Mouse (Mus musculus): ENCODE results near the gene Ldhc.
A peak's percentile ranks its signal among the peaks of the same experiment; 100 is the strongest.
"Not testable (repeated sequence)": the region's sequence is repeated elsewhere in the genome, so short reads cannot be mapped to it uniquely, and the experiment has no call there.

The Ldhc gene

DNA sequence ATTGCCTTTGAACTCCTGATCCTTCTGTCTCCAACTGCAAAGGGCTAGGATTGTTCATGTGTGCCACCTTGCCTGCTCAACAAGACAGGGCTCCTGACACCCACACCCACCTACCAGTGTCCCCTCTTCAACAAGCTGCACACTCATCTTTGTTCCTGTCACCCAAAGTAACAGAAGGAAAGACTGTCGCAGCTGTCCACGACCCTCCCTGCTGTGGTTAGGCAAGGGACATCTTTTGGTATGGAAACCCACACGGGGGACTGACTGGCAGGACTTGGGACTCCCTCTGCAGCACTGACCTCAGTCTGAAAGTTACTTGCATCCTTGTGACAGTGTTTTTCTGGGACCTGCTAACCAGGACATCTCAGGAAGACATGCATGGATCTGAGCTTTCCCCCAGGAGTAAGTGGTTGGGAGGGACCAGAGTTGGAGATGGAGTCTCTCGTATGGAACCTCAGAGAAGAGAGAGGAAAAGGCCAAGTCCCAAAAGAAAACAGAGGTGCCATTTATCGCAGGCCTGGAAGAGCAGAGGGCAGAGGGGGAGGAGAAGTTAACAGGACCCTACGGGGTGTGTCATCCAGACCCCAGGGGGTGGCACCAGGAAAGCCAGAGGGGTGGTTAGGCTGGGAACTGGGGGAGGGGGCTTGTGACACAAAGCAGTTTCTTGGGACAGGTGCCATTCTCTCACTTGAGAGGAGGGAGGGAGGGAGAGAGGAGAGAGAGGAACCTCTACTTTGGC, 20.0 kb upstream of the Ldhc start, which contains the start of gene Ldha:
Ldha (plus strand) TSS at position 689 of the 739 bp plus-strand sequence.
- DNase-seq (ENCODE audit: extremely low spot score, low read depth, low spot score) = no peak

DNA sequence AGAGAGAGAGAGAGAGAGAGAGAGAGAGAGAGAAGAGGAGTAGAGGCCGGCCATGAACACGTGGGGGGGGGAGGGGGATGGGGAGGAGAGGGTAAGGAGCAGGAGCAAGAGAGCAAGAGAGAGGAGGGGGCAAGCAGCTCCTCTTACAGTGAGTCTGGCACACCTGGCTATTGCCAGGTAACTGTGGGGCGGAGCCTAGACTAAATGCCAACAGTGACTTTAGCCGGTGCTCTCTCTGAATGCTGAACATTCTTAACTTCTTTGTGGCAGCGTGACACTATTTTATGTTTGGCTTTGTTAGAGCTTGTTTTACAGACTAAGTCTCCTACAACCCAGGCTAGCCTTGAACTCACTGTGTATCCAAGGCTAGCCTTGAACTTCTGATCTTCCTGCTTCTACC, 18.7 kb upstream of the Ldhc start:
- no peak for DNase-seq (ENCODE audit: extremely low spot score, low read depth, low spot score)

DNA sequence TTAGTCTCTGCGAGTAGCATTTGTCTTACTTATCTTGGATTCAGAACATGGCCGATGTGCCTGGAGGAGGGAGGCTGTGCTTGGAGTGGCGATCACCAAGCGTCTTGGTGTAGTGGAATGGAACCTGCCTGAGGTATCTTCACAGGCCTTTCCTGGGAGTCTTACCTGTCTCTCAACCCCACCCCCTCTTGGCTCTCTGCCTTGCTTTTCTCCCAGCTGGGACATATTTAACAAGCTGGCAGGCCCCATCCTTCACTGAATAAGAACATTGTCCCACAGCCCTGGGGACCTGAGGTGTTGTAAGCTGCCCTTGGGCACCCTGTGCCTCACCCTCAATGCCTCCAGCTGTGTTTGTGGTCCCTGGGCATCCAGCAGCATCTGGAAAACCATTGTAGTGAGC, 17.4 kb upstream of the Ldhc start:
- DNase-seq (ENCODE audit: extremely low spot score, low read depth, low spot score) = no peak

DNA sequence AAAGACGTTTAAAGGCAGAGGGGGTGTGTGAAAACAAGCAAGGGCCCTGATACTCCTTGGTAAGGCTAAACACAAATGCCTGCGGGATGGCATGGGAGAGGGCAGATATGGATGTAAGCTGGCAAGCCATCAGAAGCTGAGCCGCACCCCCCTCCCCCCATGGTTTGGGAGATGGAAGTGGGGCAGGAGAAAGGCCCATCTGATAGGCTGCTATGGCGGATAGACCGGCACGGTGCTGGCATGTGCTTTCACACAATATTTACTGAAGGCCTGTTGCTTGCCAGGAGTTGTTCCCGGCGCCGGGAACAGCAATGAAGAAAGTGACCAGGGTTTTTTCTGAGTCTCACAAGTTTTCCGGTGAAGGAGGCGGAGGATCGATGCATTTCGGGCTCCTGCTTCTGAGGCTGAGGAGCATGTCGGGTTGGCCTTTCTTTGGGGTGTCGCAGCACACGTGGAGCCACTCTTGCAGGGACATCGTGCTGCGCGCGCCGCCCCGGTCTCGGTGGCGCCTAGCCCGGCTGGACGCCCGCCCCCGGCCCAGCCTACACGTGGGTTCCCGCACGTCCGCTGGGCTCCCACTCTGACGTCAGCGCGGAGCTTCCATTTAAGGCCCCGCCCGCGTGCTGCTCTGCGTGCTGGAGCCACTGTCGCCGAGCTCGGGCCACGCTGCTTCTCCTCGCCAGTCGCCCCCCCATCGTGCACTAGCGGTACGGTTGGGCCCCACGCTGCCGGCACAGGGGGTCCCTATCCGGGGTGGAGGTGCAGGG, 15.6 kb upstream of the Ldhc start:
- peak; percentile 52 for DNase-seq (ENCODE audit: extremely low spot score, low read depth, low spot score)

DNA sequence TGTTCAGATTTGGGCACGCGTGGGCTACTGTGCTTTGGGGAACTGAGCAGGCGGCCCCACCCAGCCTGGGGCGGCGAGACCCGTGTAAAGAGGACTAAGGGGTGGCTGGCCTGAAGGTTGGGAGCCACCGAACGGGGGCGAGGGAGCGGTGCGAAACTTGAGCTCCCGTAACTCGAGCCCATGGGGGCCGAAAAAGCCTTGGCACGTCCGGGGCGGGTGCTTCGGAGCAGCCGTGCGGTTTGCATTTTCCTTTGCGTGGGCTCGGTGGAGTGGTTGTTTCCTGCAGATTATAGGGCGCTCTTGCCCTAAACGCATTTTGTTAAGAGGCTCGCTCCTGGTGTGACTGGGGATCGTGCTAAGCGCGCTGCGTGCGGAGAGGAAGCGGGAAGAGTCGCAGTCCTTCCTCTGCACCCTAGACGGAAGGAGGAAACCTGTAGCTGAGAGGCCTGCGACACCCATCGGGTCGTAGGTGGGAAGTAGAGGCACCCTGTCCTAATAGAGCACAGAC, 15.0 kb upstream of the Ldhc start:
- DNase-seq (ENCODE audit: extremely low spot score, low read depth, low spot score) = no peak

DNA sequence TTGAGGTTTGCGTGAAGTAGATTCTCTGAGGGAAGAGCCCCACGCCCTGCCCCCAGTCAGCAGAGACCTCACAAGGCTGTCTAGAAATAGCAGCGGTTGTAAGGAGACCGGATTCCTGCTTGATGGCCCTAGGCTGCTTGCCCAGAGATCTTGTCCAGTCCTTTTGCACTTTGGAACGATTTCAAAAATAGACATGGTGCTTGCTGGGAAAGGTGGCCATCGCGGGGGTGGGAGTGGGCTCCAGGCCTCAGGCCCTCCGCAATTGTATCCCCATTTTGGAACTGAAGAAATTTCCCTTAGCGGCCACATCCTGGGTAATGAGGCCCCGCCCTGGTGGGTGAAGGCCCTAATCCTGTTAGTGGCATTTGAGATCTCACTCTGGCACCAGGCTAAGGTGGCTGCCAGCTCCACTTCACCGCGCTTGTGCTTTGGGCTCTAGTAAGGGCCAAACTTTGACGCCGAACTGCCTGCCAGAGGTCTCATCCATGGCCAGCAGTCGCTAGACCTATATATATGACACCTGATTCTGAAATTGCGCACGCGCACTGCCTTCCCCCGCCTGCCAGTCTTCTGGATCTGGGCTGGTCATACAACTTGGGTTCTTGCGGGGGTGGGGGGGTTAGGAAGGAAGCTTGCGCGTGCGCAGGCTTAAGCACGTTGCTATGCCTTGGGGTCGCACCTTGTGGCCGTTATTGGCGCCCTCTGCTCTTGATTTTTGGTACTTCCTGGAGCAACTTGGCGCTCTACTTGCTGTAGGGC, 14.3 kb upstream of the Ldhc start:
- peak; percentile 56 for DNase-seq (ENCODE audit: extremely low spot score, low read depth, low spot score)

DNA sequence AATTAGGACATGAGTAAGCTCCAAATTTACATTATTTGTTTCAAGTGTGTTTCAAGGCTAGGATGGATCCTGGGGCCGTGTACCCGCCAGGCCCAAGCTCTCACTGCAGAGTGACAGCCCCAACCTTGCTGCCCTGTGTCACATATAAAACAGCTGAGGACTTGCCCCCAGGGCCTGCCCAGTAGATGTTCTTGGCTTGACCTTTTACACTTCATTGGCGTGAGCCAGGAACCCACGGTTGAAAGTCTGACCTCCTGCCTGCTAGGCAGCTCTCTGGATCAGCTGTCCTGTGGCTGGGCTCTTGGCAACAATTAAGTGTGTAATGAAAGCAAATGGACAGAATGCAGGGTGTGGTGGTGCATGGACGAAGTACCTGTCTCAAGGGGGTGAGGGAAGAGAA, 11.7 kb upstream of the Ldhc start:
- no peak for DNase-seq (ENCODE audit: extremely low spot score, low read depth, low spot score)

DNA sequence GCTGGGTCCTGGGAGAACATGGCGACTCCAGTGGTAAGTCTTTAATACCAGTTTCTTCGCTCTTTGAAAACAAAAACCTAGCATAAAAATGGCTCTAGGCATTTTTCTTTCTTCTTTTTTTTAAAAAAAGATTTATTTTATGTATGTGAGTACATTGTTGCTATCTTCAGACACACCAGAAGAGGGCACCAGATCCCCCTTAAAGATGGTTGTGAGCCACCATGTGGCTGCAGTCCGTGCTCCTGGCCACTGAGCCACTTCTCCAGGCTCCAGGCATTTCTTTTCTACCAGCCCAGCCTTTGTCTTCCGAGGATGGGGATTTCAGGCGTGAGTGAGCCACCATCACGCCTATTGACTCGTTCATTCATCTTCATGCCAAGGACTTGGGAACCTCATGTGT, 10.0 kb upstream of the Ldhc start:
- no peak for DNase-seq (ENCODE audit: extremely low spot score, low read depth, low spot score)

DNA sequence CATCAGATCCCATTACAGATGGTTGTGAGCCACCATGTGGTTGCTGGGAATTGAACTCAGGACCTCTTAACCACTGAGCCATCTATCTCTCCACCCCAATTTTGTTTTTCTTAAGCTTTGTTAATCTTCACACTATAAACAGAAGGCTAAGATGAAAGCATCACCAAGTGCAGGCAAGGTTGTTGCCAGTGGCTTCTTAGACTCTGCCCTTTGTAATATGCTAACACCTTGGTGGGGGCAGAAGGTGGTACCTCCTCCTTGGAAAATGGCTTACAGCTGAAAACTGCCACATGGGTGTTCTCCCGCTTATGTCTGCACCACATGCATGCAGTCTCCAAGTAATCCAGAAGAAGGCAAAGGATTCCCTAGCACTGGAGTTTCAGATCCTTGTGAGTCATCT, 8.3 kb upstream of the Ldhc start:
- DNase-seq (ENCODE audit: extremely low spot score, low read depth, low spot score) = no peak

DNA sequence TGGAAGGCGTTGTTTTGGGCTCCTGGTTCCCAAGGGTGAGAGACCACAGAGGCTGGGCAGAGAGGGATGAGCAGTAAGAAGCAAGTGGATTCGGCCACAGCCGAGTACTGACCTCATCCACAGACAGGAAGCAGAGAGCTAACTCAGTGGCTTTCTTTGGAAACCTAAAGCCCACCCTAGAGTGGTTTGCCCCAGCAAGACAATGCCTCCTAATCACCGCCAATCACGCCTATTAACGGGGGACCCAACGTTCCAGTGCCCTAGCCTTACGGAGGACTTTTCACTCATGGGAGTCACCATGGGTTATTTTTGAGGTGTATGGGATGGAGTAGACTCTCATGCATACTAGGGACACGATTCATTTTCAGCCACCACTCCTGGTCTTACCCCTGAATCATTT, 7.6 kb upstream of the Ldhc start:
- DNase-seq (ENCODE audit: extremely low spot score, low read depth, low spot score) = no peak

DNA sequence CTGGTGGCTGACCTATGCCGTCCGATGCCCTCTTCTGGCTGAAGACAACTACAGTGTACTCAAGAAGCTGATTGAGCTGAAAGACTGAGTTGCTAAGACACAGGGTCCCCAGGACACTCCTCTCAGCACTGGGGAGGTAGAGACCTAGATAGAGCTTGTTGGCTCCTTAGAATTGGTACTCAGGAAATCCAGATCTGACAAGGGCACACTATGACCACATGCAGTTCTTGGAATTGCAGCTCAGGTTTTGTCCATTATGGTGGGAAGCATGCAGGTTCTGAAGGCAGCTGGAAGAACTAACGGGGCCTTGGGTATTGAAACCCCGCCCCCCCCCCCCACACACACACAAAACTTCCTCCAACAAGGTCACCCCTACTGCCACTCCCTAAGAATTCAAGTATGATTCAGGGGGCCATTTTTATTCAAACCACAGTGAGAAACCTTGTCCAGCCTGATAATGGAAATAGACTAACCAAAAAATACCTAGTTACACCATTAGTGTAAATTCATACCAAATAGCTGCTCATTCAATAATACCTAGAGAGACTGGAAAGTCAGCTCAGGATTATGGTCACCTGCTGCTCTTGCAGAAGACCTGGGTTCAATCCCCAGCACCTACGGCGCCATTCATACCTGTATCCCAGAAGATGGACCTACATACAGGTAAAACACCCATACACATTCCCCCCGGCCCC, 5.0 kb upstream of the Ldhc start:
- no peak for DNase-seq (ENCODE audit: extremely low spot score, low read depth, low spot score)

DNA sequence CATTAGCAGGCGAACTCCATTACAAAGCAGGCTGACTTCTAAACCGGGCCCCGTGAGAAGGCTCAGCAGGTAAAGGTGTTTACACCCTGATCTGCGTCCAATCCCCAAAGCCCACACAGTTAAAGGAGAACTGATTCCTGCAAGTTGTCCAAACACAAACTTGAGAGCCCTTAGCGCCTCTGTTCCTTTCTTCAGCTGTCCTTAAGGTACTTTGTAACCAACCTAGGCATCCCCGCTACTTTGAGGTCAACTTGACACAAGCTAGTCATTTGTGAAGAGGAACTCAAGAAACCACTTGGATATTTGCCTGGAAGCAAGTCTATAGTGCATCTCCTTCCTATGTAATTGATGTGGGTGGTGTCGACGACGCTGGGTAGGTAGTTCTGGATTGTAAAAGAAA, 3.6 kb upstream of the Ldhc start:
- DNase-seq (ENCODE audit: extremely low spot score, low read depth, low spot score) = no peak

DNA sequence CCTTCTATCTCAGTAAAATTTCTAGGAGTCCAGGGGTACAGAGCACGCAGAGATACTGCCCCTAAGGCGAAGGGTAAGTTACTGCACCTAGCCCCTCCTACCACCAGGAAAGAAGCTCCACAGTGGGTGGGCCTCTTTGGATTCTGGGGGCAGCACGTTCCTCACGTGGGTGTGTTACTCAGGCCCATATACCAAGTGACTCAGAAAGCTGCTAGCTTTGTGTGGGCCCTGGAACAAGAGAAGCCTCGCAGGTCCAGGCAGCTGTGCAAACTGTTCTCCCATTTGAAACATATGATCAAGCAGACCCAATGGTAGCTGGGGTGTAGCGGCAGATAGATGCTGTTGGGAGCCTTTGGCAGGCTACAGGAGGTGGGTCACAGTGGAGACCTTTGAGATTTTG, 2.0 kb upstream of the Ldhc start:
- DNase-seq (ENCODE audit: extremely low spot score, low read depth, low spot score) = no peak

DNA sequence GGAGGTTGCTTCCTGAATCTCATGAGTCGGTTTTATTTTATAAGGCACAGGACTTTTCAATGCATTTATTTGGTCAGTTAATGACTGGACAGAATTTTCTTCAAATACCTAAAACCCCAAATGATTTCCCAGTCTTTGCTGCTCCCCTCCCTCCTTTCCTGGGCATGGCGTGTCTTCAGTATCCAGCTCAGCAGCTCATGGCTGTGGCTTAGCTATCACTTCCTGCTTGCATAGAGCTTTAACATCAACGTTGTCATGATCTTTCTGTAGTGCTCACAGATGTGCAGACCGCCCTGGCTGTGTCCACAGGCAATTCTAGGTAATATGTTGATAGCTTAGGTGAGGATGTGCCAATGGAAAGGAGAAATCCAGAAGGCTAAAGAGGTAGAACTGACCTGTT, 11.0 kb downstream of the Ldhc start:
- no peak for DNase-seq (ENCODE audit: extremely low spot score, low read depth, low spot score)

DNA sequence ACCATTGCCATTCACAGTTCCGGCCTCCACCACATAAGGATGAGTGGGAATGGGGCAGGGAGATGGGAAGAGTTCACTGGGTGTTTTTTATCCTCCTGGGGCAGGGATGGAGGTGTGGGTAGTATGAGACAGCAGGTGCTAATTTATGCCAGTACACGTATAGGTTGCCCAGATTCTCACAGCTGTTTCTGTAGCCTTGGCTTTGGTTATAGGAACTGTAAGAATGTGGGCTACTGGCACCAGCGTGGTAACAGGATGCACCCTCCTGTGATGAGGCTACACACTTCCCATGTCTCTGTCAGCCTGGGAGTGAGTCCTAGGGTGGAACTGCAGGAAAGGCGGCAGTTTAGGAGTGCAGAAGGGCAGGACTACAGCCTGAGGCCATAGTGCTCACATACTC, 15.8 kb downstream of the Ldhc start:
- no peak for DNase-seq (ENCODE audit: extremely low spot score, low read depth, low spot score)

DNA sequence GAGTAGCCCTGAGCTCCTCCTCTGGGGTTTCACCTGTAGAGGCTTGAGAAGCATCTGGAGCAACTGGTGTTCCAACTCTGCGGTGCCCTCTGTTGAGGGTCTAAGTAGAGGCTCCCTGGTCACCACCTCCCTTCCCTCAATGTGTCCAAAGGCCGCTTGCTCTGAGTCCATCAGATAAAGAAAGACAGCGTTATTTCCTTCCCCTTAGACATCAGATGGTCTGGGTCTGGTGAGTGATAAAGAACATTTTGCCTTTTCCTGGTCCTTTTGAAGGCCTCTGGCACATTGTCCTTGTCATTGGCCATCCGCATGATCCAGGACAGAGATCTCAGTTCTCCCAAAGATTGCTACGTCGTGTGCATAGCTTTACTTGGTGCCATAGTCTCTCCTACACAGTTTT, 16.3 kb downstream of the Ldhc start:
- no peak for DNase-seq (ENCODE audit: extremely low spot score, low read depth, low spot score)

DNA sequence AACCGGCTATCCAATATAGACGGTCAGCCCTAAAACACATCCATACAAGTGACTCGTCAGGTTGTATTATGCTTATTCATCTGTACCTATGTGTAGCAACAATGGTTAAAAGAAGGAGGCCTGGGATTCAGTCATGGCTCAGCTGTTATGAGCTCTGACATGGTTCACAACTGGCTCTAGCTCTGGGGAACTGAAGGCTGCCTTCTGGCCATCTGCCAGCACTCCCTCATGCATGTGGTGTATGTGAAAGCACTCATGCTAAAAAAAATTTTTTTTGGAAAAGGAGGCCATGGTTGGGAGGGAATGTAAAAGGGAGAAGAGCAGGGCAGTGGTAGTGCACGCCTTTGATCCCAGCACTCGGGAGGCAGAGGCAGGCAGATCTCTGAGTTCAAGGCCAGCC, 18.8 kb downstream of the Ldhc start:
- DNase-seq (ENCODE audit: extremely low spot score, low read depth, low spot score) = no peak

DNA sequence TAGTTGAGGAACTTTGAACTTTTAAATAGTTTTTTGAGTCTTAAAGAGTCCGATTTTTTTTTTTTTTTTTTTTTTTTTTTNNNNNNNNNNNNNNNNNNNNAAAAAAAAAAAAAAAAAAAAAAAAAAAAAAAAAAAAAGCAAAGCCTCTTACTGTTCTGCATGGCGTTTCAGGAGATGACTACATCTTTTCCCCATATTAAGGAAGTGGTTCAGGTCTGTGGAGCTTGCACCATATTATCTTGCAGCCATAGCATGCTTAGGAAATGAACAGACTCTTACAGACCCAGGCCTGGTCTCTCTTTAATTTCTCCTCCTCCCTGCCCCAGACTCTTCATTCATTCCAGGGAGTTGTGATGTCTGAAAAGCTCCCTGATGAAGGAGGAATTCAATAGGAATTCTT, 20.0 kb downstream of the Ldhc start:
- DNase-seq (ENCODE audit: extremely low spot score, low read depth, low spot score) = no peak

DNA sequence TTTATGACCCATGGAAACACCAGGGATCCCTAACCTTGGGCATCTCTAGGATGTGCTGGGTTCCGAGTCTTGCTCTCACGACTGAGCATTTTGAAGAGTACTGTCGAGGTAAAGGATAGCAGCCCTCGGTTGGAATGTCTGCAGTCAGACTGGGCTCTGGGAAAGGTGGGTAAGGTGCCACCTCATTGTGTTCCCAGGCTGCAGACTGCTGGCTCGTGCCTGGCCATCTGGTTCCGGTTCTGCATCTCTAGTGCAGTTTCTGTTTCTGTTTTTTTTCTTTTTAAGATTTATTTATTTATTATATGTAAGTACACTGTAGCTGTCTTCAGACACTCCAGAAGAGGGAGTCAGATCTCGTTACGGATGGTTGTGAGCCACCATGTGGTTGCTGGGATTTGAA, 20.9 kb downstream of the Ldhc start:
- not testable (repeated sequence) for DNase-seq (ENCODE audit: extremely low spot score, low read depth, low spot score)

DNA sequence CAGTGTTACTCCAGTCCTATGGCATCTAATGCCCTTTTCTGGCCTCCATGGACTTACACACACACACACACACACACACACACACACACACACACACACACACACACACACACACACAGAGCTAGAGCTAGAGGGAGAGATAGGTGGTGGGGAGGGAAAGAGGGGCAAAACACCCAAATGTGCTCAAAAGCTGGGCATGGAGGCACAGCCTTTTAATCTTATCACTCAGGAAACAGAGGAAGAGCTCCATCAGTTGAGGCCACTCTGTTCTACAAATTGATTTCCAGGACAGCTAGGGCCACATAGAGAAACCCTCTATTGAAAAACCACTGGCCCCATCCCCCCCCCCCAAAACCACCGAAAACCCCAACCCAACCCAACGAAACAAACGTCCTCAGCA, 22.3 kb downstream of the Ldhc start:
- DNase-seq (ENCODE audit: extremely low spot score, low read depth, low spot score) = no peak

DNA sequence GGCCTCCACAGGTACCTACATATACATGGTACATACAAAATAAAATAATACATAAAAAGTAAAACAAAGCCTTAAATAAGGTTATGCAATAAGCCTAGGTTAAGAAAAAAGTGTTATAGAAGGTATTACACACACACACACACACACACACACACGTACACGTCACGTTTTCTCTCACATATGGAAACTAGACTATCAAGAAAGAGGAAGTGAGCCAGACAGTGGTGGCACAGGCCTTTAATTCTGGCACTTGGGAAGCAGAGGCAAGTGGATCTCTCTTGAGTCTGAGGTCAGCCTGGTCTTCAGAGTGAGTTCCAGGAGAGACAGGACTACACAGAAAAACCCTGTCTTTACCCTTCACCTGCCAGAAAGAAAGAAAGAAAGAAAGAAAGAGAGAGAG, 34.5 kb downstream of the Ldhc start:
- no peak for DNase-seq (ENCODE audit: extremely low spot score, low read depth, low spot score)
